Mouse (Mus musculus) kidney, adult 9 months (tissue): ENCODE measurements around the gene Macf1.
"Not testable (repeated sequence)": the region's sequence is repeated elsewhere in the genome, so short reads cannot be mapped to it uniquely, and the experiment has no call there.

Experiments used
- DNase-seq: peaks from one replicate; pipeline ENCODE4 v3.0.0; 2022

Gene Macf1

GRCm38 (mm10) chr4:123335796-123336585 is 348.2 kb downstream of the Macf1 start:
- no peak for DNase-seq

GRCm38 (mm10) chr4:123335244-123335643 is 348.9 kb downstream of the Macf1 start:
- not testable (repeated sequence) for DNase-seq

DNA sequence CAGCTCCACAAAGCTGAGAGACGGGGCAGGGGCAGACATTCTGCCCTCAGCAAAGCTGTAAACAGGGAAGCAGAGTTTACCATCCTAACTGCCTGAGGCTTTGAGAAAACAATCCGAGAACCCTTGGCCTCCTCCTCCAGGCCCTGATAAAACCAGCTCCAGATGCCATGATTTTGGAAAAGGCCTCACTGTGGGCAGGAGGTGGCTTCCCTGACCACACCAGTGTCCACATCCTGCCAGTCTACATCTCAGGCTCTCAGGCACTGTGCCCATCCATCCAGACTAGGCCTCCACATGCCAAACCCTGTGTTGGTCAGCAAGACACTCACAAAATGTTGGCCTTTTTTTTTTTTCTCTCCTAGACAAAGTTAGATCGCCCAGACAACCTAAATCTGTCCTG is 350.0 kb downstream of the Macf1 start:
- no peak for DNase-seq

GRCm38 (mm10) chr4:123333151-123333550 is 351.0 kb downstream of the Macf1 start:
- DNase-seq = no peak

- not testable (repeated sequence) for DNase-seq
Observed at GRCm38 (mm10) chr4:123331961-123332360, 352.2 kb downstream of the Macf1 start.

GRCm38 (mm10) chr4:123331326-123331725 is 352.8 kb downstream of the Macf1 start:
- no peak for DNase-seq

- DNase-seq = no peak
Observed at GRCm38 (mm10) chr4:123328946-123329345, 355.2 kb downstream of the Macf1 start.

DNA sequence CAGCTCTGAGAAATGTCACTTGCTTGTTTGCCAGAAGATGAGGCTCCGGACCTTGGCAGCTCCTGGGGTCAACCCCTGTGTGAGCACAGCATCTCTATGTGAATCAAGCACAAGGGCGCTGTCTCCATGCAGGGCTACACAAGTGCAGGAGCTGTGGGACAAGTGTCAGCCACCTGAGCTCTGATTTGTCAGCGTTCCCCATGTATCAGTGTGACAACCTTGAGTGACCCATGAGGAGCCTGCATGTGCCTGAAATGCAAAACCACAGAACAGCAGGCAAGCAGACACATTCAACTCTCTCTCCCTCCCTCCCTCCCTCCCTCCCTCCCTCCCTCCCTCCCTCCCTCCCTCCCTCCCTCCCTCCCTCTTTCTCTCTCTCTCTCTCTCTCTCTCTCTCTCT is 356.5 kb downstream of the Macf1 start:
- no peak for DNase-seq

- DNase-seq = no peak
Observed at GRCm38 (mm10) chr4:123326087-123326486, 358.1 kb downstream of the Macf1 start.

DNA sequence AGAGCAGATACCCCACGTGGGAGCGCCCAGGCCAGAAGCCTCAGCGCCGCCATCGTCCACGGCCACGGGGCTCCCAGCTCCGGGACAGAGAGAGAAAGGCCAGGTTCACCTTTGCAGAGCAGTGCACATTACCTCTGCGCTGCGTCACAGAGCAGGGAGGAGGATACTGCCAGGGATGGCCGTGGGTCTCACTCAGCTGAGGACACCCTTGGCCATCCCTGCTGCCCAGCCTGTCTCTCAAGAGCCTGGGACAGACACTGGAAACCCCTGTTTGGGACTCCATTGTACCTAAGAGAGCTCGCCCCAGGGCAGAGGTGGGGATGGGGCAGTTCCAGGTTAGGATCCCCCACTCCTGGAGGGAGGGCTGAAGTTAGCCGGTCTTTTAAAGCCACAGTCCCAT is 360.6 kb downstream of the Macf1 start, which contains the start of gene Oxct2a:
TSS of gene Oxct2a (minus strand) at position 101 of the 400 bp plus-strand sequence.
- DNase-seq = no peak

DNA sequence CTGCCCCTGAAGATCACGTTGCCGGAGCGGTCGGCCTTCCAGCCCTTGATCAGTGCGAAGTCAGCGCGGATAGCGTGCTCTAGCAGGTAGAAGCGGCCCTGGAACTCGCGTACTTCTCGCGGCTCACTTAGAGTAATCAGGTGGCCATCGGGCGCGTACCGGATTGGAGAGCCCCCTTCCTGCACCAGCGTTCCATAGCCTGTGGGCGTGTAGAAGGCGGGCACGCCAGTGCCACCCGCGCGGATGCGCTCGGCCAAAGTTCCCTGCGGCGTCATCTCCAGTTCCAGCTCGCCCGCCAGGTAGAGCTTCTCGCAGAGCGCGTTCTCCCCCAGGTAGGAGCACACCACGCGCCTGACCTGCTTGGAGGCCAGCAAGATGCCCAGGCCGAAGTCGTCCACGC is 361.2 kb downstream of the Macf1 start:
- not testable (repeated sequence) for DNase-seq

GRCm38 (mm10) chr4:123314497-123314896 is 369.7 kb downstream of the Macf1 start:
- DNase-seq = no peak

- DNase-seq = no peak
Observed at GRCm38 (mm10) chr4:123313010-123313409, 371.1 kb downstream of the Macf1 start.

DNA sequence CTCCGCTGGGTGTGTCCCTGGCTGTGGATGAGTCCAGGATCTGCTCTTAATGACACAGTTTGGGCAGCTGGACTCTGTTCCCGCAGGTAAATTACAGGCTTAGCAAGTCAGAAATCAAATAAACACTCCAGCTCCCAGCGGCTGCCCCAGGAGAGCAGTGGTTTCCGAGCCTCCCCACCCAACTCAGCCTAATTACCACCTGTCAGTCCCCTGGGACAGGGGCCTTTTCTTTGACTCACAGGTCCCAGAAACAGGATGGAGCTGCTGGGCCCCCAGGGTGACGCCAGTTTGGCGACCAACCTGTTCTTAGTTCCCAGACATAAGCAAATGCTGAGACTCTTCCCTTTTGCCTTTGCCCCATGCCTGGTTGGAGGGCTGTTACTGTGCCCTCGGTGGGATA is 372.3 kb downstream of the Macf1 start:
- no peak for DNase-seq

DNA sequence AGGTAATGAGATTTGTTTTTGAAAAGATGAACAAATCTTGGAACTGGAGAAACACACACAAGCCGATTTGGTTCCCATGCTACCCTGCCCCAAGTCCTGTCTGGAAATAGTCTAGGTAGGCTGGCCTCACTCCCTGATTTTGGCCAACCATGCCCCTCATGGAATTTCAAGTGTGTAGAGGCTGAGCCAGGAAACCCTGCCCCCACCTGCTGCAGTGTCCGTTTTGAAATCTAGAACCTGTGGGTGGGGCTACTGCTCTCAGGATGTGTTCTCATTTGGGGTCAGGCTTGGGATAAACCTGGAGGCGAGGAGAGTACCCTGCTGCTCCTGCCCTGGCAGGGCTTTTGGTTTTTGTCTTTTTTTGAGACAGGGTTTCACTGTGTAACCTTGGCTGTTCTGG is 375.9 kb downstream of the Macf1 start:
- DNase-seq = no peak

DNA sequence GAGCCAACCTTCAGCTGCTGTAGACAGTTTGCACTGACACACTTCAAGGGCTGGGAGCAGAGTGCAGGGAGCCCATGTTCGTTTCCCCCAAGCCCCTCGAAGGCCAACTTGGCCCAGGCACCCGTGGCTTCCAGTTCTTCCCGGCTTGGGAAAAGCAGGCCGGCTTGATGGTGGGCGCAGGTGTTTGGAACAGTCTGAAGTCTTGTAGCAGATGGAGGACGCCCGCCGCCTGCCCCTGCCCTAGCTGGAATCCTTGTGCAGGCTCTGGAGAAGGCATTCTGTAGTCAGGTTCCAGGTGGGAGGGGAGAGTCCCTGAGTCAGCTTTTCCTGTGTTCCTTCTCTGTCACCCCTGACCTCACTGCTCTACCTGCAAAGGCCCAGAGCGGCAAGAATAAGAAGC is 377.2 kb downstream of the Macf1 start:
- DNase-seq = no peak

DNA sequence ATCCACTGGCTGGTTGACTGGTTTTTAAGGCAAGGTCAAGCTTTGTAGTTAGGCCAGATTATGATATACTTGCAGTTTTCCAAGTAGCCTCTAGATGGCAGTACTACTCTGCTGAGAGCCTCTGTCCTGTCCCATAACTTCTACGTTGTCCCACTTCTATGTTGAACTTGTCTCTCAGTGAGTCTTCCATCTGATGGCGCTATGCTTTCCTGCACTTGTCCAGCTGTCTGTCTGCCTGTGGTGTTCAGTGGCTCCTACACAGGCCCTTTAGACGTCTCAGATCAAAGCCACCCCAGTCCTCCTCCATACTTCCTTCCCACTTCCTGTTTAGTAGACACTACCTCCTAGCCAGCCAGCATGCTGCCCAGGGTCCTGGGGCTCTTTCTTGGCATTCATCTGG is 378.4 kb downstream of the Macf1 start:
- peak; percentile 72 for DNase-seq
